Mouse (Mus musculus): ENCODE results near the gene Fam69b.
"Not testable (repeated sequence)": the region's sequence is repeated elsewhere in the genome, so short reads cannot be mapped to it uniquely, and the experiment has no call there.

The Fam69b gene

GRCm38 (mm10) chr2:26661768-26662508, 33.7 kb downstream of the Fam69b start:
- no peak for DNase-seq (ENCODE audit: low spot score in 2 of 2)

DNA sequence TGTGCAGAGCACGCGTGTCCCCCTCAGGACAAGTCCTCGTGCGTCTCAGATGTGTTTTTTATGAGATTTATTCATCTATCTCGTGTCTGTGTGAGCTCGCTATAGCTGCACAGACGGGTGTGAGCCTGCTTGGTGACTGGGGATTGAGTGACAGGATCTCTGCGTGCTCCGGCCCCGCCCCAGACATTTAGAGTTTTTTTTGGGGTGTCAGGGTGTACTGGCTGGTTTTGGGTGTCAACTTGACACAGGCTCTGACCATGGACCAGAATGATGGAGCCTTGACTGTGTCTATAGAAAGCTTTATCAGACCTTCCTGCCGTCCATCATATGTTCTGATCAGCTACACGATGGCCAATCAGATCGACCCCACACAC, 34.2 kb downstream of the Fam69b start:
- DNase-seq (ENCODE audit: low spot score in 2 of 2), result no peak

- DNase-seq (ENCODE audit: low spot score in 2 of 2), result no peak
Measured at GRCm38 (mm10) chr2:26663112-26663511, 34.9 kb downstream of the Fam69b start.

- DNase-seq (ENCODE audit: low spot score in 2 of 2), result not testable (repeated sequence)
Measured at GRCm38 (mm10) chr2:26663551-26663950, 35.3 kb downstream of the Fam69b start.

GRCm38 (mm10) chr2:26668746-26669145, 40.5 kb downstream of the Fam69b start:
- no peak for DNase-seq (ENCODE audit: low spot score in 2 of 2)

DNA sequence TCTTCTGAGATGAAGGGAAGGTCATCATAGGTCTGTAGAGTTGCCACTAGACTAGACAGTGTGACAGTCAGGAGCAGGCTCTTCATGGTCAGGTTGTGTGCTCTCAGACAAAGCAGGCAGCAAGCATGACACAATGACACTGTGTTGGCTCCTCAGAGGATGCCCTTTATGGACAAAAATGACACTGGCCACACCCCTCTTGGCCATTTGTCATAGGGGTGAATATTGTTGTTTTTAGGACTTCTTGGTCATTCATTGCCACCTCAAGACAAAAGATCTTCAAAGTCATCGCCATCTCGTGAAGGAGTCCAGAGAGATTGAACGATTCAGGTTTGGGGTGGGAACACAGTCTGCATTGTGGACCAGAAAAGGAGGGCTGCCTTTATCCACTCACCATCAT, 42.9 kb downstream of the Fam69b start, which contains the start of gene Lcn4:
Lcn4 (minus strand) TSS at position 101 of the 400 bp plus-strand sequence.
- no peak for DNase-seq (ENCODE audit: low spot score in 2 of 2)

Data from right cerebral cortex, postnatal 10 days (tissue).